In genomic region chr16:8939136-8939535, GRCm38 (mm10) we compare ENCODE assay signal across 24 mouse cellular contexts.
DNase-seq lines count a peak whose midpoint lies in the region; ATAC-seq lines count a peak whose summit lies in the region.
"Had no signal": no experiment of that assay in that cellular context is flagged by ENCODE, and none has a peak within 500 bp of the region (broad histone marks: within the 10 kb centered on the region; RNA-seq: fewer than 3 reads in every experiment).

No protein-coding gene starts in this region.

- 47% methylated on average over 7 of the region's 7 CpGs for WGBS in hindbrain, embryonic 11.5 days

- H3K27me3 ChIP-seq in hindbrain, embryonic 11.5 days (ENCODE audit: control insufficient read depth, insufficient read depth, low read length) = no peaks in the 10 kb centered on the region
- H3K27me3 ChIP-seq: heart, embryonic 12.5 days; neural tube, embryonic 12.5 days; Patski had no signal

- no peaks in the 10 kb centered on the region for H3K9me3 ChIP-seq in hindbrain, embryonic 11.5 days (ENCODE audit: control insufficient read depth, low read length)
- H3K9me3 ChIP-seq: G1E; heart, embryonic 12.5 days; neural tube, embryonic 12.5 days had no signal

- ATAC-seq in cerebellum, adult (ENCODE audit: insufficient number of reproducible peaks, low FRiP score, low TSS enrichment) = no peak
- ATAC-seq in hindbrain, embryonic 11.5 days (ENCODE audit: low FRiP score) = no peak
- ATAC-seq: forebrain, embryonic 14.5 days; inflammation-experienced regulatory T-cells, adult 6 months had no signal

- no peaks in the 10 kb centered on the region for H3K36me3 ChIP-seq in hindbrain, embryonic 11.5 days (ENCODE audit: control insufficient read depth, insufficient read depth, low read length)
- H3K36me3 ChIP-seq: G1E; heart, embryonic 12.5 days; neural tube, embryonic 12.5 days had no signal

- H3K4me3 ChIP-seq in hindbrain, embryonic 11.5 days (ENCODE audit: low read depth, low read length) = no peak overlapping the region
- H3K4me3 ChIP-seq: heart, embryonic 12.5 days; myocyte; neural tube, embryonic 12.5 days had no signal

- no peak overlapping the region for H3K4me2 ChIP-seq in hindbrain, embryonic 11.5 days (replicated peaks; ENCODE audit: low read depth, low read length)
- H3K4me2 ChIP-seq: heart, embryonic 12.5 days; hindbrain, embryonic 14.5 days; lung, embryonic 14.5 days; midbrain, embryonic 11.5 days; neural tube, embryonic 12.5 days had no signal

- H3K4me1 ChIP-seq in hindbrain, embryonic 11.5 days (replicated peaks; ENCODE audit: control insufficient read depth, insufficient read depth, low read length) = no peaks in the 10 kb centered on the region
- H3K4me1 ChIP-seq: heart, embryonic 12.5 days; neural tube, embryonic 12.5 days had no signal

- peak; percentile 46 for DNase-seq in cerebellum, adult 11-12 months
- peak; percentile 43 for DNase-seq in ZHBTc4 (ENCODE audit: low read depth, low spot score)
- DNase-seq in cerebellum, adult 9-10 months = peak; percentile 61
- DNase-seq in cerebellum, postnatal 36 days = peak; percentile 34 to 47
- DNase-seq in hindbrain, embryonic 11.5 days (ENCODE audit: low spot score) = no peak
- no peak for DNase-seq in lung, adult 18-20 months
- DNase-seq in left cerebral cortex, adult 18-20 months (ENCODE audit: low spot score in 2 of 2) = no peak
- DNase-seq: kidney, adult 11 months; kidney, postnatal 14 days; liver; lung, embryonic 14.5 days; lung, postnatal 14 days; thymus, postnatal 14 days had no signal

- no peak overlapping the region for H3K9ac ChIP-seq in hindbrain, embryonic 11.5 days (ENCODE audit: low read depth, low read length)
- H3K9ac ChIP-seq: heart, embryonic 12.5 days; hindbrain, embryonic 14.5 days; liver, embryonic 14.5 days; lung, embryonic 14.5 days; neural tube, embryonic 12.5 days had no signal

- H3K27ac ChIP-seq in hindbrain, embryonic 11.5 days (ENCODE audit: low read depth, low read length) = no peak overlapping the region
- H3K27ac ChIP-seq: hindbrain, embryonic 14.5 days; liver, embryonic 14.5 days; neural tube, embryonic 12.5 days had no signal

Comparison
In these comparisons a context has a peak if more than half of its experiments do, and no peak if none do; other contexts are left out.
1. DNase-seq: peak in cerebellum, adult 11-12 months (single experiment), ZHBTc4 (single experiment), cerebellum, adult 9-10 months (single experiment) and cerebellum, postnatal 36 days (2 of 2); none in hindbrain, embryonic 11.5 days (single experiment), lung, adult 18-20 months (0 of 2) and left cerebral cortex, adult 18-20 months (0 of 2).